Mouse (Mus musculus) effector memory CD4-positive, alpha-beta T cell, adult 7 months (primary cell): ENCODE results near the gene LTO1. TPM values are rescaled to one million over a fixed set of nuclear protein-coding genes. Genes with fewer than 3 reads are reported as not detected.

Experiments used
- polyA plus RNA-seq: library from polyadenylated mRNA; unstranded; fragments of 100-300 nt; shearing (Covaris generic); gene quantifications from one replicate; pipeline ENCODE4 v1.2.1, GENCODE M21; 2017

Gene LTO1
- polyA plus RNA-seq, result 15.8 TPM

GRCm38 (mm10) chr7:144914948-144915750, at the start of gene LTO1:
Gene LTO1 (plus strand): TSS chr7:144915100.

GRCm38 (mm10) chr7:144896294-144897218, 18.3 kb upstream of the LTO1 start, which contains the start of gene Fgf15:
Gene Fgf15 (plus strand): TSS chr7:144896531.

GRCm38 (mm10) chr7:144939344-144940002, 24.6 kb downstream of the LTO1 start, which contains the start of gene Ccnd1:
Gene Ccnd1 (minus strand): TSS chr7:144939925.

Other genes starting within 250 kb of the LTO1 start
- gene Ano1, start 163.1 kb upstream of the LTO1 start, polyA plus RNA-seq, result 0.23 TPM
- gene Fgf3, start 77.0 kb upstream of the LTO1 start, polyA plus RNA-seq, result not detected
- gene Fgf4, start 67.7 kb upstream of the LTO1 start, polyA plus RNA-seq, result 0.60 TPM
- gene Fgf15, start 18.6 kb upstream of the LTO1 start, polyA plus RNA-seq, result not detected
- 0.43 TPM for gene Ccnd1, start 24.8 kb downstream of the LTO1 start, polyA plus RNA-seq